Mouse (Mus musculus) limb, embryonic 13.5 days (tissue): ENCODE data around the gene Spn. TPM values are rescaled to one million over a fixed set of nuclear protein-coding genes. Genes with fewer than 3 reads are reported as not detected.

Experiments used
- ATAC-seq: fragments of 200-750 bp; cut with Nextera tagmentation; 2 replicates; pipeline ENCODE4 v1.8.0; 2017; ENCODE audit warnings: low read depth, moderate number of reproducible peaks, moderate TSS enrichment; ENCODE audit not compliant: low FRiP score
- H3K27ac ChIP-seq: fragments of 300-500 bp; sonication (generic); 2 replicates; pipeline ENCODE4 v1.5.1; 2015; ENCODE audit warnings: inconsistent platforms, mild to moderate bottlenecking, moderate library complexity
- H3K27me3 ChIP-seq: fragments of 300-500 bp; sonication (generic); 2 replicates; pipeline ENCODE4 v1.6.1; 2015; ENCODE audit warnings: mild to moderate bottlenecking, inconsistent platforms
- H3K36me3 ChIP-seq: fragments of 300-500 bp; sonication (generic); 2 replicates; pipeline ENCODE4 v1.6.1; 2015; ENCODE audit warnings: inconsistent platforms, mild to moderate bottlenecking, moderate library complexity
- H3K4me1 ChIP-seq: fragments of 300-500 bp; sonication (generic); 2 replicates; pipeline ENCODE4 v1.6.1; 2015; ENCODE audit warnings: inconsistent platforms
- H3K4me2 ChIP-seq: fragments of 300-500 bp; sonication (generic); replicated peaks from 2 replicates; pipeline ENCODE4 v1.6.1; 2015; ENCODE audit warnings: inconsistent platforms, mild to moderate bottlenecking, moderate library complexity
- H3K4me3 ChIP-seq: fragments of 300-500 bp; sonication (generic); 2 replicates; pipeline ENCODE4 v1.5.1; 2015; ENCODE audit warnings: moderate library complexity, mild to moderate bottlenecking, inconsistent platforms
- H3K9ac ChIP-seq: fragments of 300-500 bp; sonication (generic); 2 replicates; pipeline ENCODE4 v1.6.1; 2015; ENCODE audit warnings: mild to moderate bottlenecking, inconsistent platforms
- H3K9me3 ChIP-seq: fragments of 300-500 bp; sonication (generic); 2 replicates; pipeline ENCODE4 v1.6.1; 2016; ENCODE audit warnings: inconsistent platforms
- WGBS: fragments of 180-500 bp; shearing (Covaris S2); methylation state at CpG from one replicate; pipeline ENCODE4 v1.1.7; 2015; 5-methylcytosine and 5-hydroxymethylcytosine counted together
- polyA plus RNA-seq: library from polyadenylated mRNA; unstranded; fragments of >200 nt; fragmentation: Nextera tagmentation; extraction: Ambion mirVana; gene quantifications from 2 replicates; pipeline ENCODE4 v1.2.1, GENCODE M21; 2015

Gene Spn
- polyA plus RNA-seq, 1 experiment from 2014 or later, result 0.25 TPM

DNA sequence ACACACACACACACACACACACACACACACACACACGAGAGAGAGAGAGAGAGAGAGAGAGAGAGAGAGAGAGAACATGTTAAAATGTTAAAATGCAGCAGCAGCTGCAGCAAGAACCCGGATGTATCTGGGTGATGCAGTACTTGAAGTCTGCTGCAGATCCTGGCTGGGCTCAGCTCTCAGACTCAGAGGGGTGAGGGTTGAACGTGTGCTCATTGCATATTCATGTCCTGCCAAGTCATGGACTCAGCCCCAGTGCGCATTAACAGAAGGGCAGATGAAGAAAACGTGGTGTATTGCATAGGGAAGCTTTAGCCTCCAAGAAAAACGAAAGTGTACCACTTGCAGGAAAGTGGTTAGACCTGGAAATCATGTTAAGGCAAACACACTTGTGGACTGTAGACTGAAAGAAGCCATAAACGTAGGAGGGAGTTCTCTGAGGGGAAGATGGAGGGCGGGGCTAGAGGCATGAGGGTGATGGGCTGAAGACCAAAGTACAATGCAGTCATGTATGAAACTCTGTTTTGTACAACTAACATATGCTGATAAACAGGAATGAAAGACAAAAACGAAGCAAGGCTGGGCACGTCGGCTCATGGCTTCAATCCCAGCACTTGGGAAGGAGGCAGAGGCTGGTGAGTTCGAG, 23.9 kb downstream of the Spn start:
- 56% methylated on average over 11 of the region's 12 CpGs for WGBS
- Histone ChIP-seq H3K4me2 (no peak overlapping the region), H3K9ac (no peak overlapping the region), H3K27me3 (no peaks in the 10 kb centered on the region), H3K36me3 (no peaks in the 10 kb centered on the region), H3K4me1 (peaks cover 17% of the 10 kb centered on the region), H3K4me3 (no peak overlapping the region), H3K27ac (no peak overlapping the region), H3K9me3 (no peaks in the 10 kb centered on the region)
- ATAC-seq, result no peak

DNA sequence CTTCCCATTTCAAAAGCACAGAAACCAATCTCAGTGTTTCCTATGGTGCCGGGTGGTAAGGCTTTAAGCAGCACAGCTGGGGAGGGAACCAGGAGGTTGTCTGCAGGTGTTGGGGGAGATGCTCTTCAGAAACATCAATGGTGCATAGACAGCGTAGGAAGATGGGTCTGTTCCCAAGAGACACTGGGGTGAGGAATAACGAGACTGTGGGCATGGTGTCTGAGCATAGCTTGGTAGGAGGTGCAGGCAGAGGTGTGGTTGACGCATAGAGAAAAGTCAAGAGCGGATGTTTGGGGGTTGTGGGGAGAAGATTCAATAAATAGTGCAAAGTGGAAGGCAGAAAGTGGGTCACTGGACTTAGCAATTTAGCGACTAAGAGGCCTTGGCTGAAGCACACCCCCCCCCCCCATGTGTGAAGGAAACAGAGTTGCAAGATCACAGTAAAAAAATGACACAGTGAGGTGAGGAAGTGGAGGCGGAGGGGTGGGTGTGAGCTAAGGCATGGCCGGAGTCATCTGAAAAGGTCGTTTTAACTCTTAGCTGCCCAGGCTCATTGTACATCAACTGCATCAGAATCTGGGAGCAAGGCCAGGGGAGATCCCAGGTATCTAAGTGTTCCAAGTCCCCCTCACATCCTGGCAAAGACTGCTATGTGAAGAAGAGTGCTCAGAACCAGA, 24.6 kb downstream of the Spn start:
- WGBS, result 32% methylated on average over 9 of the region's 9 CpGs
- no peak overlapping the region for H3K4me3 ChIP-seq
- H3K27ac ChIP-seq, result no peak overlapping the region
- H3K36me3 ChIP-seq, result no peaks in the 10 kb centered on the region
- H3K9ac ChIP-seq, result 0 out of 2 replicates have a peak overlapping the region, but pooled peaks have one; percentile 8
- ATAC-seq, result no peak
- no peaks in the 10 kb centered on the region for H3K9me3 ChIP-seq
- no peak overlapping the region for H3K4me2 ChIP-seq
- peaks cover 17% of the 10 kb centered on the region for H3K4me1 ChIP-seq
- no peaks in the 10 kb centered on the region for H3K27me3 ChIP-seq

DNA sequence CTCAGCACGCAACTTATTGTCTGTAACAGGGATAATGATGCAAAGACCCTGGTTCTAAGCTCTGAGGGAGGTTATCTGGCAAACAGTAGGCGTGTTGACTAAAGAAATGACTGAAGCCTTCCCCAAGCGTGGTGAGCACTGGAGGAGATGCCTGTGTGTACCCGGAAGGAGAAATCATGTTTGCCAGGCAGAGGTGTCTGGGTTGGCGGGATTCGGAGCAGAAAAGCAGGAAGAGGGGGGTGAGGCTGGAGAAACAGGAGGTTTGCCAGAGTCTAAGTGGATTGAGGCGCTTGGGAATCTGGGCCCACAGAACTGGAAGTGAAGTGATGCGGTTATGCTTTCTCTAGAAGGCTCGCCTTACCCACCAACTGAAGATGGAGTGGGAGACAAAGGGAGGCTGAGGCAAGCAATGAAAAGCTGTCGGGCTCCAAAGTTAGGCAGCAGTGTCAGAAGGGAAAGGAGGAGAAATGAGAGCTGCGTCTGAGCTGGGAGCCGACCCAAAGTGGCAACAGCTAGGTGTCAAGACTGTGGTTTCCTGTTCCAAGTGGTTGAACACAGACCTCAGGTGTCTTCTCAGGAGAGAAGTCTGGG, 25.3 kb downstream of the Spn start:
- 73% methylated on average over 12 of the region's 12 CpGs for WGBS
- Histone ChIP-seq H3K27ac (no peak overlapping the region), H3K36me3 (no peaks in the 10 kb centered on the region), H3K9ac (no peak overlapping the region), H3K9me3 (no peaks in the 10 kb centered on the region), H3K4me3 (no peak overlapping the region), H3K4me1 (peaks cover 10% of the 10 kb centered on the region), H3K4me2 (no peak overlapping the region), H3K27me3 (no peaks in the 10 kb centered on the region)
- no peak for ATAC-seq

DNA sequence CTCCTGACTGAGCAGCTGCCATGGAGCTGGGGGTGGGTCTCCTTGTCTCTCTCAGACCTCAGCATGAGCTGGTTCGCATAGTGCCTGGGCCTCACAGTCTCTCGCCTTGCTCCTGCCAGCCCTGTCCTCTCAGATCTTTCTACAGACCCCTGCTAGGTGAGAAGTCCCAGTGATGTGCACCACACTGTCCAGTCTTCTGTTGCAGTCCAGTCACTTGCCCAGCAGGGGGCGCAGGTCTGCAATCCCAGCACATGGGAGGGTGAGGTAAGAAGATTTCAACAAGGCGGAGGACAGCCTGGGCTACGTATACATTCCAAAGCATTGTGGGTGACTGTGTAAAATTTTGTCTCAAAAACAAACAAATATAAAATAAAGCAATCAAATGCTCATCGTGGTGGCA, 26.2 kb downstream of the Spn start:
- Histone ChIP-seq H3K4me2 (no peak overlapping the region), H3K9me3 (no peaks in the 10 kb centered on the region), H3K36me3 (no peaks in the 10 kb centered on the region), H3K27me3 (no peaks in the 10 kb centered on the region), H3K9ac (no peak overlapping the region), H3K4me3 (no peak overlapping the region), H3K27ac (no peak overlapping the region), H3K4me1 (peaks cover 10% of the 10 kb centered on the region)
- 45% methylated on average over 6 of the region's 6 CpGs for WGBS
- no peak for ATAC-seq

DNA sequence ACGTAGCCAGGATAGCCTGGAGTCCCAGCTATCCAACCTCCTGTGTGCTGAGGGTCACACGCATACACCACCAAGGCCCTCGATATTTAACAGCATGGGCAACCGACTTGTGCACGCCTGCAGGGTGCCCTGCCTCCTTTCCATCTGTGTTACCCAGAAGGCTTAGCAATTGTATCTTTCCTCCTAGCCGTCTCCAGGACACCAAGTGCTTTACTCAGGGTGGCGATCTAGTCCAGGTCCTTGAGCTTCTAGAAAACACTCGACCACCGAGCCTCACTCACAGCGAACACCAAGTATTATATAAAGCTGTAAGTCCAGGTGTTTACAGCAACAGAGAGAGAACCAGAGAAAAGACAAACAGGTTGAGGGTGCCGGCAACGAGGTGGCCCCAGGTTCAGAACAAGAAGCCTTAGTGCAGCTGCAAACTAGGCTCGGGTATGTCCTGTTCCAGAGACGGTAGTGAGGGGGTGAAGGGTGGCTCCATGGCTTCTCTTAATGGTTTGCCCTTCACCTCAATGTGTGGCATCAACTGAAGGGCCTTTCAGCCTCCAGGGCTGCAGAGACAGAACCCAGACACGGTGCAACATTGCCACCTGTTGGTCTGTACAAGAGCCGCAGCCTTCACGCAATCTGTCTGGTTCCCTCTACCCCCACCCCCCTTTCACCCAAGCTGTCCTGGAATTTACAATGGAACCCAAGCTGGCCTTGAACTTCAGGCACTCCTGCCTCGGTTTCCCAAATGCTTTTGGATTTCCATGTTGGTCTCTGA, 27.2 kb downstream of the Spn start:
- WGBS, result 44% methylated on average over 18 of the region's 18 CpGs
- Histone ChIP-seq H3K4me1 (peaks cover 7% of the 10 kb centered on the region; the same call in 1 of the 2 replicates), H3K4me2 (no peak overlapping the region), H3K27ac (no peak overlapping the region), H3K27me3 (no peaks in the 10 kb centered on the region), H3K4me3 (no peak overlapping the region), H3K9me3 (no peaks in the 10 kb centered on the region), H3K9ac (no peak overlapping the region), H3K36me3 (no peaks in the 10 kb centered on the region)
- peak; percentile 63; the same call in 1 of the 2 replicates for ATAC-seq

DNA sequence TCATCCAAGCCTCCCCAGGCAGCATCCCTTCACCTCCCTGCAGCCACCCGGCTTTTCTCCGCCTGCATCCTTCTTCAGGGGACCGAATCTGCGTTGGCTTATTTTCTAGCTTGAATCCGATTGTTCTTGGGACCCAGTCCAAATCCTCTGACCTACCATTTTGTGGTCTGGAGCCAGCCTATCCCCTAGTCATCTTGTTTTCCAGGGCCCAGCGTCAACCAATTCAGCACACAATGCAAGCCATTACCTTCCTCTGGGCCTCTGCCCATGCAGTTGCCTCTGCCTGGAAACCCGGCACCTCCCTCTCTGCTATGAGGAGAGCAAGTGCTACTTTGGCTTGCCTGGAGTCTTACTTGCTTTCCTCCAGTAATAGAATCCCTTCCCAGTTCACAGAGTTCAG, 32.1 kb downstream of the Spn start:
- WGBS, result 73% methylated on average over 7 of the region's 7 CpGs
- Histone ChIP-seq H3K9me3 (no peaks in the 10 kb centered on the region), H3K4me1 (0 out of 2 replicates have a peak, but pooled peaks cover 4% of the 10 kb centered on the region), H3K36me3 (no peaks in the 10 kb centered on the region), H3K9ac (no peak overlapping the region), H3K4me2 (no peak overlapping the region), H3K27me3 (no peaks in the 10 kb centered on the region), H3K4me3 (no peak overlapping the region), H3K27ac (no peak overlapping the region)
- ATAC-seq, result no peak

DNA sequence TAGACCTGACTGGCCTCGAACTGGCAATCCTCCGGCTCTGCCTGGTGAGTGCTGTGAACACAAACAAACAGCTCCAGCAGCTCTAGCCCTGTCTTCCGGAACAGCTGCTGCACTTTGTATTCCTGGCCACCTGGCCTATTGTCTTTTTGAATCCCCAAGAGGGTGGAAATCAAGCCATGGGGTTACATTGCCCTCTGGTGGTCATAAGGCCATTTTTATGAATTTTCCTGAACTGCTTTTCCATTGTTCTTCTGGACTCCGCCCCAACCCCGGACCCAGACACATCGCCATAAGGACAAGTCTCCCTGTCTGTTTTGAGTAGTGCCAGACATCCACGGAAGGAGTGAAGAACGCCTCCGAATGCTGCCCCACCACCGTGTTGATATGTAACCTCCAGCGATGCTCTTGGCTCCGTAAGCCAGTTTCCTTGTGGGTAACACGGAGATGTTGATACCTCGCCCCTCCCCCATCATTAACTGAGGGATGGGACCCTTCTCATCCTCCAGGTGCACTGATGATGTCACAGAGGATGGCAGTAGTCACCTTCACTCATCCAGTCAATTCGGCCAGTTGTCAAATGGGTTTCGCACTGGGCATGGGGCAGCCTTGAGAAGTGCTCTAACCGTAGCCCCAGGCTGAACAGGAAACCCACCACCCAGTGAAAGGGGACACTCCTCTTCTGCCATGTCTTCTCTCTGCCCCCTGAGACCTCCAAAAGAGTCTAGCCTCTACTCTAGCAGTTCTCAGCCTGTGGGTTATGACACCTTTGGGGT, 32.9 kb downstream of the Spn start:
- Histone ChIP-seq H3K9me3 (no peaks in the 10 kb centered on the region), H3K4me1 (0 out of 2 replicates have a peak, but pooled peaks cover 4% of the 10 kb centered on the region), H3K4me2 (peak overlapping the region; percentile 56), H3K9ac (peak overlapping the region; percentile 40; the same call in 1 of the 2 replicates), H3K36me3 (no peaks in the 10 kb centered on the region), H3K27me3 (no peaks in the 10 kb centered on the region), H3K4me3 (peak overlapping the region; percentile 37), H3K27ac (0 out of 2 replicates have a peak overlapping the region, but pooled peaks have one; percentile 2)
- WGBS, result 14% methylated on average over 17 of the region's 17 CpGs
- ATAC-seq, result peak; percentile 84

DNA sequence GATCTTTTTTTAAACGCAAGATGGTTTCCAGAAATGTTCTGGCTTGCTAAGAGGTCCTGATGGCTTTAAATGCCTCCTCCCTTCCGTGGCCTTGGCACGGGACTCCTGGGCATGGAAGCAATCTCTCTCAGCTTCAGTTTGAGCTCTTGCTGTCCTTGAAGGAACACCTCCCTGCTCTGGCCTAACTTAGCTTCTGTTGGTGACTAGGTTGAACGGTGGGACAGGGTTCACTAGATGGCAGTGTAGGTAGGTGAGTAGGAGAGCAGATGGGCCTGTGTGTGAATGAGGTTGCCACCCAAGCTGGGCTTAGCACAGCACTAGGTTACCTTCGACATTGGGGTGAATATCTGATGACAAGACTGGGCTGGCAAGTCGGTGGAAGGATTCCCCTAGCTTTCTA, 33.7 kb downstream of the Spn start:
- Histone ChIP-seq H3K36me3 (no peaks in the 10 kb centered on the region), H3K9me3 (no peaks in the 10 kb centered on the region), H3K4me2 (no peak overlapping the region; the same call in 1 of the 2 replicates), H3K27ac (peak overlapping the region; percentile 2; the same call in 1 of the 2 replicates), H3K4me3 (no peak overlapping the region), H3K27me3 (no peaks in the 10 kb centered on the region), H3K4me1 (0 out of 2 replicates have a peak, but pooled peaks cover 4% of the 10 kb centered on the region), H3K9ac (no peak overlapping the region)
- WGBS, result 60% methylated on average over 6 of the region's 6 CpGs
- no peak for ATAC-seq

DNA sequence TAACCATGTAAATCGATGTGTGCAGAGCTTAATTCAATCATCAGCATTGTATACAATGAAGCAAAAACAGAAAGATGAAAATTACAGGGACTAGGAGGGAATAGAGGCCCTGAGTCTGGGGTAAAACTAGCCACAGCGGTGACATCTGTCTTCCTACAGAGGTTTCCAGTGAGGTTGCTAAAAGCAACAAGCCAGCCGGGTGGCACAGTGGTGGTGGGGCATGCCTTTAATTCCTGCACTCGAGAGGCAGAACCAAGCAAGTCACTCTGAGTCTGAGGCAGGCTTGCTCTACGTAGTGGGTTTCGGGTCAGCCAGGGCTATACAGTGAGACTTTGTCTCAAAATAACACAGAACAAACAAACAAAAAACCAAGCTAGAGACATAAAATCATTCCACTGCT, 35.5 kb downstream of the Spn start:
- Histone ChIP-seq H3K9ac (no peak overlapping the region), H3K4me3 (no peak overlapping the region), H3K27me3 (no peaks in the 10 kb centered on the region), H3K9me3 (no peaks in the 10 kb centered on the region), H3K27ac (no peak overlapping the region), H3K4me2 (no peak overlapping the region), H3K36me3 (no peaks in the 10 kb centered on the region), H3K4me1 (0 out of 2 replicates have a peak, but pooled peaks cover 4% of the 10 kb centered on the region)
- 74% methylated on average over 6 of the region's 6 CpGs for WGBS
- no peak for ATAC-seq

DNA sequence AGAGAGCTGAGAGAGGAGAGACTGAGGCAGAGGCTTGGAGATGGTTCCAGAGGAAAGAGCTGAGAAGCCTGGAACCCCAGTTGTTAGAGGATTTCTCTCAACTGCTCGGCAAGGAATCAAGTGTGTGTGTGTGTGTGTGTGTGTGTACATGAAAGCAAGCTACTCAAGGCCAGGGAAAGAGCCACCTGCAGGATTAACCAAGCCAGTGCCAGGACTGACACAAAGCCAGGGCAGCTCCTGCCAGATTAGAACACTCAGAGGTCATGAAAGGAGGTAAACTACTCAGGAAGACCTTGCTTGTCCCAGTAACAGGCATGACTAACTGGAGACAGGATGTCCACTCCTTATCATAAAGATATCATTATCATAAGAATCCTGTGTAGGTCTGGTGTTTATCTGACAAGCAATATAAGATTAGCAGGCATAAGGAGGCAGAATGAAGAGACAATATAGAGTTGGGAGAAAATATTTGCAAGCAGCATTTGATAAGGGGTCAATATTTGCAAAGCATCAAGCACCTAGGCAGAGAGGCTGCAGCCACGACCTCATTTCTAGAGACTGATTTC, 36.1 kb downstream of the Spn start:
- no peaks in the 10 kb centered on the region for H3K27me3 ChIP-seq
- no peak overlapping the region for H3K27ac ChIP-seq
- no peak overlapping the region for H3K4me3 ChIP-seq
- no peaks in the 10 kb centered on the region for H3K9me3 ChIP-seq
- no peaks in the 10 kb centered on the region for H3K36me3 ChIP-seq
- H3K4me1 ChIP-seq, result 0 out of 2 replicates have a peak, but pooled peaks cover 4% of the 10 kb centered on the region
- no peak overlapping the region for H3K4me2 ChIP-seq
- no peak for ATAC-seq
- no peak overlapping the region for H3K9ac ChIP-seq
- WGBS, result 39% methylated on average over 2 of the region's 2 CpGs

DNA sequence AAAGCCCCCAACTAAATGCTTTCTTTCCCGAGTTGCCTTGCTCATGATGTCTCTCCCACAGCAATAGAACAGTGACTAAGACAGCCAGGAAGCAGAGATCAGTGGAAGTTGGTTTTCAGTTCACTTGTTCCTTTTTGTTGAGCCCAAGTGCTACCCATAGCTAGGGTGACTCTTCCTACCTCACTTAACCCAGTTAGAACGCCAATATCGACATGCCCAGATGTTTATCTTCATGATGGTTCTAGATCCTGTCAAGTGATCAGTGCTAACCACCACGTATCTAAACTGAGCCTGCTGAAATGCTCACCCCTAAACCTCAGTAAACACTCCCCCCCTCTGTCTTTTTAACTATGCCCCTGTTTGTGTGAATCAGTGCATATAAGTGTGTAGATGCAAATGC, 38.1 kb downstream of the Spn start:
- no peak for ATAC-seq
- no peak overlapping the region for H3K27ac ChIP-seq
- no peaks in the 10 kb centered on the region for H3K9me3 ChIP-seq
- H3K9ac ChIP-seq, result no peak overlapping the region
- H3K36me3 ChIP-seq, result no peaks in the 10 kb centered on the region
- H3K27me3 ChIP-seq, result no peaks in the 10 kb centered on the region
- H3K4me3 ChIP-seq, result no peak overlapping the region
- no peak overlapping the region for H3K4me2 ChIP-seq
- 0 out of 2 replicates have a peak, but pooled peaks cover 9% of the 10 kb centered on the region for H3K4me1 ChIP-seq
- WGBS, result 84% methylated on average over 4 of the region's 4 CpGs
